Mouse (Mus musculus): ENCODE data around the gene 2200002D01Rik.
"Not testable (repeated sequence)": the region's sequence is repeated elsewhere in the genome, so short reads cannot be mapped to it uniquely, and the experiment has no call there.

The 2200002D01Rik gene

GRCm38 (mm10) chr7:29279261-29279660 is 31.0 kb upstream of the 2200002D01Rik start:
- DNase-seq = no peak

- no peak for DNase-seq
Observed at GRCm38 (mm10) chr7:29277510-29277909, 29.2 kb upstream of the 2200002D01Rik start.

GRCm38 (mm10) chr7:29276715-29277114 is 28.4 kb upstream of the 2200002D01Rik start:
- peak in 1 of 2 experiments; percentile 62 for DNase-seq

GRCm38 (mm10) chr7:29271687-29272465 is 23.6 kb upstream of the 2200002D01Rik start:
- DNase-seq = no peak

GRCm38 (mm10) chr7:29270445-29270844 is 22.2 kb upstream of the 2200002D01Rik start:
- DNase-seq = no peak

- no peak for DNase-seq
Observed at GRCm38 (mm10) chr7:29266931-29267330, 18.7 kb upstream of the 2200002D01Rik start.

- no peak for DNase-seq
Observed at GRCm38 (mm10) chr7:29265636-29266035, 17.4 kb upstream of the 2200002D01Rik start.

GRCm38 (mm10) chr7:29263831-29264230 is 15.6 kb upstream of the 2200002D01Rik start:
- DNase-seq = no peak

GRCm38 (mm10) chr7:29262151-29262550 is 13.9 kb upstream of the 2200002D01Rik start:
- no peak for DNase-seq

GRCm38 (mm10) chr7:29259781-29260730 is 11.8 kb upstream of the 2200002D01Rik start:
- DNase-seq = no peak

- DNase-seq = no peak
Observed at GRCm38 (mm10) chr7:29257368-29257767, 9.1 kb upstream of the 2200002D01Rik start.

GRCm38 (mm10) chr7:29255875-29256274 is 7.6 kb upstream of the 2200002D01Rik start:
- DNase-seq = no peak

- no peak for DNase-seq
Observed at GRCm38 (mm10) chr7:29253842-29254241, 5.6 kb upstream of the 2200002D01Rik start.

GRCm38 (mm10) chr7:29251166-29251565 is 2.9 kb upstream of the 2200002D01Rik start:
- DNase-seq = no peak

- DNase-seq = peak; percentile 45 to 60
Observed at GRCm38 (mm10) chr7:29247706-29248105, 560 bp downstream of the 2200002D01Rik start.

GRCm38 (mm10) chr7:29247314-29247700 is 959 bp downstream of the 2200002D01Rik start:
- peak; percentile 91 to 93 for DNase-seq

GRCm38 (mm10) chr7:29246619-29247313 is 1.5 kb downstream of the 2200002D01Rik start:
- no peak for DNase-seq

- DNase-seq = no peak
Observed at GRCm38 (mm10) chr7:29246015-29246414, 2.3 kb downstream of the 2200002D01Rik start.

- peak; percentile 58 to 65 for DNase-seq
Observed at GRCm38 (mm10) chr7:29244732-29245416, 3.4 kb downstream of the 2200002D01Rik start.

- peak; percentile 98 to 99 for DNase-seq
Observed at GRCm38 (mm10) chr7:29238019-29238967, 10.0 kb downstream of the 2200002D01Rik start, which contains the start of gene Yif1b. Gene Yif1b (plus strand): TSS chr7:29238329.

GRCm38 (mm10) chr7:29237596-29237995 is 10.7 kb downstream of the 2200002D01Rik start:
- not testable (repeated sequence) for DNase-seq
